Mouse (Mus musculus) adrenal gland, postnatal 36 days (tissue): ENCODE data around the gene Myo9a. TPM values are rescaled to one million over a fixed set of nuclear protein-coding genes. Genes with fewer than 3 reads are reported as not detected.
A peak's percentile ranks its signal among the peaks of the same experiment; 100 is the strongest.

ENCODE experiments used
- DNase-seq, 2 experiments: peaks; one replicate each; pipeline ENCODE4 v3.0.0; 2021; ENCODE audit warnings: mixed read lengths in 1 of 2
- long read RNA-seq, 2 experiments: library from polyadenylated mRNA; stranded (forward); transcript quantifications; one replicate each; pipeline ENCODE4 v2.0.0; 2021; ENCODE audit warnings: borderline sequencing depth in 2 of 2
- total RNA-seq, 2 experiments: library from RNA; stranded (reverse); gene quantifications; 2 replicates each; pipeline ENCODE4 v1.2.3; 2021

Gene Myo9a
- 10 to 100 TPM; 14.6 to 16.2 TPM for total RNA-seq
- long read RNA-seq, experiment 1, partial matches to known transcripts: 1 of 3 reads
- long read RNA-seq, experiment 1, other reads (novel, unspliced or antisense): 2 of 3 reads
- long read RNA-seq, experiment 2, partial matches to known transcripts: 0 of 1 reads
- long read RNA-seq, experiment 2, other reads (novel, unspliced or antisense): 1 of 1 reads

DNA sequence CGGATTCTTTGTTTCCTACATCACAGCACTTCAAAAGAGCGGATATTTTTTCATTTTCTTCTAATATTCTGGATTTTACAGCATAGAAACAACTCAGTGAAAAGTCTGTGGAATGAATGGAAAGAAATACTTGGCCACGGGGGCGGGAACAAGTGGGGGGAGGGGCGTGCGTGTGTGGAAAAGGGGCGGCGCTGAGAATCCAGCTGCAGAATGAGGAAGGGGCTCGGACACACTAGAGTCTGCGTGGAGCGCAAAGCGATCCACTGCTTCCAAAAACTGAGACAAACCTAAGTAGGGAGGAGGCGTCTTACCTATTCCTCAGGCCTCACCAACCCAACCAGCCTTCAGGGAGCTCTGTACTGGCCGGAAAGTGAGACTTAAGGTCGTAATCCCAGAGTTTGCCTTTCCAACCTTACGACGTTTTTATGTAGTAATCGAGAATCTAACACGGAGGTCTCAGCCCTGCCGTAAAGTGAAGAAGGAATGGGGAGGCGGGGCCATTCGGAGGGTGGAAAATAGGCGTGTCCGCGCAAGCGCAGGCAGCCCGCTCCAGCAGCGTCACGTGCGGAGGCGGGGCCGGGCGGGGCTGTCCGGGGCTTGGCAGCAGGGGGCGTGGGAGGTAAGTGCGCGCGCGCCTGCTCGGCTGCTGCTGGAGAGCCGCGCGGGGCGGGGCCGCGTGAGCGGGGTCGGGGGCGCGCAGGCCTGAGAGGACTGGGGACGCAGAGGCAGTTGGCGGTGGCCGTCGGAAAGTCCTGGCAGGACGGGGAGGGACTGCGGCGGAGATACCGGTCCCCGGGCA lies at the start of gene Myo9a, which contains the start of gene Senp8:
Gene Myo9a (plus strand): TSS at position 630 of the 799 bp plus-strand sequence.
Gene Senp8 (minus strand): TSS at position 444 of the 799 bp plus-strand sequence.
- DNase-seq: peak; percentile 100

DNA sequence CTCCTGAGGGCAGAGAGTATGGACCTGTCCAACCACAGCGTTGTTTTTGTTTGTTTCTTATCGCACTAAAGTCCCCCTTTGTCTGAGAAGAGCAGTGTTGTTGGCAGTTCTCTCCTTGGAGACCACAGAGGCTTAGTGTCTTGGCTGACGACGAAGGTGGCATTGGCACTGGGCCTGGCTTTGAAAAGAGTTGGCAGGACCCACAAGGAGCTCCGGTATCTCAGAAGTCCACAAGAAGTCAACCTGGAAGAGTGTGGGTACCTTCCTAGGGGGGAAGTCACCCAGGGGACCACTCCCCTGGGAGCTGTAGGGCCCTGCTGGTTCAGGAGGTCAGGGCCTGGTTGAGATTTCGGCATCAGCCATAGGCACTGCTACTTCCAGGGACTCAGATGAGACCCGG lies 49.6 kb upstream of the Myo9a start:
- DNase-seq: peak in 1 of 2 experiments; percentile 6

DNA sequence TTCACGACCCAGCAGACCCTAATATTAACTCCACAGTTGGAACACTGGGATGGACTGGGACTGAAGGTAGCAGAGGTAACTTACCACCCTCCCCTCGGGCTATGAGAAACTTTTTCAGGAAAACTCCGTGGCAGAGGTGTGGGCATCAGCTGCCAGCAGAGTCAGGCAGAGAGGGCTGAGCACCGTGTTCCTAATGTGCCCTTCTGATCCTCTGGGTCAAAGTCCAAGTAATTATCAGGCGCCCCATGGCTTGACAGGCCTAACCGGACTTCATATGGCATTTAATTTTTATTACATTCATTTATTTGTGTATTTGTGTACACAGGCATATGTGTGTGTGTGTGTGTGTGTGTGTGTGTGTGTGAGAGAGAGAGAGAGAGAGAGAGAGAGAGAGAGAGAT lies 47.6 kb upstream of the Myo9a start:
- DNase-seq: no peak

DNA sequence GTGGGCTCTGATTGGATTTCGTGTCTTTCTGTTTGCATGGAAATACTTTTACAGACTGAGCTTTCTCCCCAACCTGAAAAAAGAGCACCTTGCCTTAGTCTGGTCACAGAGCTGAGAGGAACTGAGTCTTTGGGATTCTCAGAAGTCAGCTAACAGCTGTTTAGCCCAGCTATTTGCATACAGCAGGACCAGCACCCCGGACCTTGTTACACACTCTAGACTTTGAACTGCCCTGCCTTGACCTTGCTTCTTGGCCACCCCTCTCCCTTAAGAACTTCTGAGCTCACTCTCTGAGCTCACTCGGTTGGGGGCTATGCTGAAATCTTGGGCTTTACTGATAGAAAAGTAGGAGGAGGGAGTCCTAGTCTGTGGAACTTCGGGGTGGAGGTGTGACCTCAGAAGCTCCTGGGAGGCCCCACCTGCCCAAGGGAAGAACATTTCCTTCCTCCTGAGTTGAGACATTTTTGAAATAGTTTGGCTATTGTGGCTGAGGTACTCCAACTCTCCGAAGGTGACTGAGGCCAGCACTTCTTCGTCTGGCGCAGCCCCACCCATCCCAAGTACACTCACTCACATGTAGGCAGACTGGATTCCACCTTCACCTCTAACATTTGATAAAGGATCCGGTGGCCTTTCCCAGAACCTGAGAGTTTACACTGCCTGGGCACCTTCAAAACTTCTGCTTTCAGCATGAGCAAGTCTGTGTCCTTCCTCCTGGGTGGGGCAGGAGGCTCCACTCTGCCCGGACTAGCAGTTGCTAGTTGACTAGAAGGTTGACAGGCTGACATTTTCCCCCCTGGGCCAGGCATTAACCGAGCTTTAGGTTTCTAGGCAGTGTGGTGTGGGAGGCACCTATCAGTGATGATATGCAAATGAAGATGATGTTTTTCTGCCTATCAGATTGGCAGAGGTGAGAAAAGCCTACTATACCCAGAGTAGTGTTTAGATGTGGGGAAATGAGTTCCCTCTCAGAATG lies 43.6 kb upstream of the Myo9a start:
- DNase-seq: no peak

DNA sequence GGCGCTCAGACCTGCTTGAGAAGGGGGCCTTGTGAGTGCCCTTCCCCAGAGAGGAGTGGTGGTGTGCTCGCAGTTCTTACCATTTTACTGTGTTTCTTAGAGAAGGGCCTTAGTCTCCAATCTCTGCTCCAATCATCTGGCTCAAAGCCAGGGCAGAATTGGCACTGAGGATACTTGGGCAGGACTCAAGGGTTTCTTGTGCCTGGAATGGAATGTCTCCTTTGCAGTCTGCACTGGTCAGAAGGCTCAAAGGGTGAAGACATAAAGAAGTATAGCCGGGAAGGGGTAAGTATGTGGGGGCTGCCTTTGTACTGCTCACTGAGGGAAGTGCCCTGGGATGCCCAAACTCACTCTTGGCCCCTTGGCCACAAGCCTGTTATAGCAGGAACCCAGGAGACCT lies 41.5 kb upstream of the Myo9a start:
- peak; percentile 7 to 43 for DNase-seq

DNA sequence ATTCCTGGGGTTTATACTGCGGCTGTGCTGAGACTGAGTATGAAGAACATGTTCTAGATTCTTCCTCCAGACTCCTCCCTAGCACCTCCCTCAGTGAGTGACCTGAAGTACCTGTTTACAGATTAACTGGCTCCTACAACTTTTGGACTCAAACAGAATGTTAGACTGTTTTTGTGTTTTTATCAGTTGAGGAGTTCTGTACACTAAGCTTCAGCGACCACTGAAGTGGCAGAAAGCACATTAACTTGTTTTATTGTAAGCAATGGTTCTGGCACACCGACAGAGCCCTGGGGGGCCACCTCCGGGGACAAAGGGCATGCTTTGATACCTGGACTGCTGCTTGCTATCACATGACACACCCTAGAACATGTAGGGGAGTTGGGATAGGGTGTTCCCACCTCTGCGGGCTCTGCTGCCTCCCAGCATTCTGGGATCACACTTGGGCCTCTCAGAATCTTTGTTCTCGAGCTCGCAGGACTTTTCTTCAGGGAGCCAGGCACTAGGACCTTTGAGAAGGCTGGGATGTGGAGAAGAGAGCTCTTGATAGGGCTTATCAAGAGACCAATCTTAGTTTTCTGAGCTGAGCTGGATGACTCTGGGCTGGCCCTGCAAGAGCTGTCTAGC lies 34.3 kb upstream of the Myo9a start:
- DNase-seq: no peak

DNA sequence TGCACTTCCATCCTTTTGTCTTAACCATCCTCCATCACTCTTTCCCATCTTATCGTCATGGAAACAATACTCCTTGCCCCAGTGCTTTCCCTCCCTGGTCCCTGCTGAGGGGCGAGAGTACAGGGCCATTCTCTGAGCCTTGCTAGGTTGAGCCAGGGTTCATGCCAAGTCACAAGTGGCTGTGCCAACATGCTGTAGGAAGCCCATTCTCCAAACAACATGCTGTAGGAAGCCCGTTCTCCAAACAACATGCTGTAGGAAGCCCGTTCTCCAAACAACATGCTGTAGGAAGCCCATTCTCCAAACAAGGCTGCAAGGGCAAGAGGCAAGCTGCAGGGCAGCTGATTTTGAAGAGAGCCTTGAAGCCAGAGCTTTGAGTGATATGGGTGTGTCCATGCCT lies 32.5 kb upstream of the Myo9a start:
- no peak for DNase-seq

DNA sequence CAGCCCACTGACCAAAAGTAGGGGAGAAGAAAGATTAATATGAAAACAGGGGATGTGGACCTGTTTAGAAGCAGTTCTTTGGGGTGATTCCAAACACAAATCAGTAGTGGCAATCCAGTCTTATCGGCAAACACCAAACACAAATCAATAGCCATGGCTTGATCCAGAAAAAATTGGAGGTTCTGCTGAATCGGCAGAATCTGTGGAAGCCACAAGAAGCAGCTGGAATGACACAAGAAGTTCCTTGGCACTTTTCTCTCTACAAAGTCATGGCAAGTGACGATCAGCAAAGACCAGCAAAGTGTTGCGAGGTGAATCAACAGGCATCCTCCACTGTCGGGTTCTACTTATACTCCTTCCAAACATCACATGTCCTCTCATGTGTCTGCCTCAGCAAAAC lies 29.6 kb upstream of the Myo9a start:
- no peak for DNase-seq

DNA sequence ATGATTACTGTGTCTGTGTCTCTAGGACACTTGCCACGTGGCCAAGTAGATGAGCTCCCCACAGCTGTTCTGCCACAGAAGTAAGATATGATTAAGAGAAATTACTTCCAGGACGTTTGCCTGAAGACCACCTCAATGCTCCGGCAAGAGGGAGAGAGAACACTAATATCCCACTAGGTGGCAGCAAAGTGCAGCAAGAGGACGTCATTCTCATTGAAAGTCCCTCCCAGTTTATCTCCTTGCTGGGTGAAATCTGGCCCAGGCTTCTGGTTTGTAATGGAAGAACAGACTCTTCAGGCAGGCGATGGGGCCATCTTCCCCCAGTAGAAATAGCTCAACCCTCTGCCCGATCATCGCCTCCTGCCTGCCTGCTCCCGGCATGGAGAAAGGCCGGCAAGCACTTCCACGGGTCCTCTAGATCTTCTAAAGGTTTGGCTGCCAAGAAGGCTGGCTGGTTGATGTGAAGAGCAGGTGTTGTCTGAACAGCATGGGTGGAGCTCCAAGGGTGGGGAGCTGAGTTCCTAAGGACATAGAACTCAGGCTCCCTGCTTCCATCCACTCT lies 27.5 kb upstream of the Myo9a start:
- peak; percentile 61 to 74 for DNase-seq

DNA sequence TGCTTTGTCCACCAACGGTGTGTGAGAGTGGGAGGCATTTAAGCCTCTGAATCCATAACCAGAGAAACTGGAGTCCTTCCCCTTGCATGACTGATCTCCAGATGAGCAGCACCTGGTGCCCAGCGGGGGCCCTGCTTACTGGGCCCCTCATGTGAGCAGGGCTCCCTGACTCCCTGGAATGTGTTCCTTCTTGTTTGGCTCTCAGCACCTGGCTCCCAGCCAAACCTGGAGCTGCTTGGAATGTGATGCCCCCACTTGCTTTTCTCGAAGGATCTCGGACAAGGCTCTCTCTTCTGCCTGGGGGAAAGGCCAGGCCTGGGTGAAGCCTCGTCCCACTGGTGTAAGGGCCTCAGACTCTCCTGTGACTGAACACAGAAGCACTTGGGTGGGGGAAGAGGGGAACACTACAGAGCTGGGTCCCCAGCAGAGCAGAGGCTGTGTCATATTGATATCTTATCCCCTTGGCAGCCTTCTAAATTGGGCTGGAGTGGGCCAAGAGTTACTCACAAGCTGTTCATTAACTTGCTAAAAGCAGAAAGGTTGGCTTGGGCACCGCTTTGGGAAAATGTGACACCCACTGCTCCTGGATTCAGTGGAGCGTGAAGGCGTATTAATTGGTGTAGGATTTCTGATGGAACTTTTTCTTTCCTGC lies 26.8 kb upstream of the Myo9a start:
- no peak for DNase-seq

DNA sequence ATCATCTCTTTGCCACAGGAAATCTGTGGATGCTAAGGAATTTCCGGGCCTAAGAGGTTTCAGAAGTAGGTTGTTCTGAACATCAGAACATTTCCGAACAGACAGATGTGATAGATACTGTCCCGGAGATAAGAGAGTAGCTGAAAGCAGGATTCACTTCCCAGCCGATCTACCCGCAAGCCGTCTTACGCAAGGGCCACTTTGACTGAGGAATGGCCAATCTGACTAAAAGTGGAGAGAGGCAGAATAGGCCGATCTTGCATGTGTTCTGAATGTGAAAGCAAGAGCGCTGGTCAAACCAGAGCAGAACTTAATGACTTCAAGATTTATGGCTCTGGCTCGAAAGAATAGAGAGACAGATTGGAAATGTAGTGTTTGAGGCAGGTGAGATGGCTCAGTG lies 25.2 kb upstream of the Myo9a start:
- DNase-seq: no peak

DNA sequence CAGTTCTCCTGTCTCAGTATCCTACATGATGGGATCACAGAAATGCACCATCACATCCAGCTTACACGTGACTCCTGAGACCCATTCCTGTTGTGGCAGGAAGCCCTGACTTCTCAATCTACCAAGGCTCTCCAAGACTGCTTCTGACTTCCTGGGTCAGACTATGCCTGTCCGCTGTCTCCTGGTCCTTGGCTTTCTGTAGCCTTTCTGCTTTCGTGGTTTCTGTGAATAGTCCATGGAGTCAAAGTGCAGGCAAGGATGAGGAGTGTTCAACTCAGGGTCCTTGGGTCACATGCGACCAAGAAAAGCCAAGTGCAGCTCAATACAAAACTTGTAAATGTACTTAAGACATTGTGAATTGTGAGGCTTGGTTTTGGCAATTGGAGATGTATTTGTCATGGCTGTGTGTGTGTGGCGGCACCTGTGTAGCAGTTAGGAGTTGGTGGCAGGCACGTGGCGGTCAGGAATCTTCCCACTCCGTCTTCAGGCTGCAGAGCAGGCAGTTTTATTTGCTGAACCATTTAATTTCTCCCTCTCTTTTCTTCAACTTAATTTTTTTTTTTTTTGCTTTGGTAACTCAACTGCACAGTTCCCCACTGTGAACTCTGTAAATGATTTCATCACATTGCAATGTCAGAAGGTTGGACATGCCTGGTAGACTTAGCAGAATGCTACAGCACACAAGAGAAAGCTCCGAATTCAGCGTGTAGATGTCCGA lies 23.0 kb upstream of the Myo9a start:
- DNase-seq: no peak

DNA sequence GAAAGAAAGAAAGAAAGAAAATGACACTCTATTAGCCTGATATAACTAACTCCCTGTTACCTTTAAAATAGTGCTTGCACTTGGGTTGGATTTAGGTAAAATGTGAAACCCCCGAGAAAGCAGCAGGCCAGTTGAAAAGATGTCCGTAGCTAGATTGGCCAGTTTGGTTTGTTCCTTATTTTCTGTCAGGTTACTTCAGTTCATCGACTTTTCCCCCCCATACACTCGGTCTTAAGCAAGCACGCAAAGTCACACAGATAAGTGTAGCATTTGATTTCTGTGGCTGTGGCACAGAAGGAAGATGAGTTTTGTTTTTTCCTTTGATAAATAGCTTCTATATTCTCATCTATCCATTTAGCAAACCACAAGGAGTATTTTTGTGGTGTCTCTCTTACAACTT lies 19.6 kb upstream of the Myo9a start:
- DNase-seq: no peak

DNA sequence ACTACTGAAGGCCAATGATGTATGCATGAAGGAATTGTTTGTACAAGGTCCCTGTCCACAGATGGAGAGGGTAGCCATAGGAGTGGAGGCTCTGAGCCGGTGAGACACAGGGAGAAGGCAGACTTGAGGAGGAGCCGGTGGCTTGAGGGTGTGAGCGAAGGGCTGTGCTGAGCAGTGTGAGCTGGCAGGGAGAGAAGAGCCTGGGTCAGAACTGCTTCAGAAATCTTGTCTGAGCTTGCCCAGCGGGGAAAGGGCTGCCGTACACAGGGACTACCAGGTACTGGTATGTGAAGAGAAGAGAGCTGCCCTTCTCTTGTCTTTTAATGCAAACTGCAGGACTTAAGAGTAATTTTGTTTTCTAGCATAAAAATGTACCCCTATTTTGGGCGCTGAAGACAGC lies 17.6 kb upstream of the Myo9a start:
- DNase-seq: no peak

DNA sequence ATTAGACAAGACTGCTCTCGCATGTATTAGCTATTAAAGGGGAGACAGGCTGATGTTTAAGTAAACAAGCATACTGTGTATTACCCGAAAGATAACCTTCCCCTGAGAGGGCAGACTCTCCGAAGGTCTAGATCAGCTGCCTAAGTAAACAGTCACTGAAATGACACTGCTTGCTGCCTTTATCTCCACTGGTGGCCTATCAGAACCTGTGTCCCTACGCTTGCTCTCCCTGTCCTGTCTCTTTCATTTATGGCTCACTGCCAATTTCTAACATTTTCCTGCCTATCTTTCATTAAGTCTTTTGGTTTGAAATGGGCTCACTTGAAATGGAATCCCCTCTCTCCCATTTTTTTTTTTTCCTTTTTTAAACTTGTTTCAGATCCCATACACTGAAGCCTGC lies 15.3 kb upstream of the Myo9a start:
- DNase-seq: peak in 1 of 2 experiments; percentile 4

DNA sequence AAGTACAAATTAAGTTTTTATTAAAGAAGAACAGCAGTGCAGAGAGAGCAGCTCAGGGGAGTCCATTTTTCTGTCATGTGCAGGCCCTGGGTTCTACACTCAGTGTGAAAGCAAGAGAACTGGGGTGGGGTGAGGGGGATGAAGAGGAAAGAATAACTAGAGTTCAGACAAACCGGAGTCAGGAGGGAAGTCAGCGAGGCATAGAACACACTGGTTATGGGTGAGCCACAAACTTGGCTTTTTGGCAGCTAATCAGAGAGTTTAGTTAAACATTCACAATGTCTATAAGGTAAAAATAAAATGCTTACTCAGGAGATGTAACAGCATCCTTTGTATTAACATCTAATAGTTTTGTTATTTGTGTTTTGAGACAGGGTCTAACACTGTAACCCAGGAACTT lies 10.1 kb upstream of the Myo9a start:
- DNase-seq: no peak

DNA sequence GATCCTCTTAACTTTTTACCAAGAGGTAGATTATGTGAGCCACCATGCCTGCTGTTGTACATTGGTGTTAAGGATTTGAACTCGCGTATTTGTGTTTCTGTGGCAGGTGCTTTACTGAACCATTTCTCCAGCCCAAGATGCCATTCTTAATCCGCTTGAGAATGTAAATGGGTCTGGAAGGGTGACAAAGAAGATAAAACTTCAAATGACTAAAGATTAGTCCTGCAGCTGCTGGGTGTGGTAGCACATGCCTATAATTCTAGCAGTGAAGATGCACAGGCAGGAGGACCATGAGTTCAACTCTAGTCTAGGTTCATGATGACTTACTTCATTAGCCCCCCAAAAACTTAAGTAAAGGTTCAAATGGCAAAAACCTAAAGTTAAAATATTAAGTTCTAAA lies 6.8 kb upstream of the Myo9a start:
- DNase-seq: no peak

DNA sequence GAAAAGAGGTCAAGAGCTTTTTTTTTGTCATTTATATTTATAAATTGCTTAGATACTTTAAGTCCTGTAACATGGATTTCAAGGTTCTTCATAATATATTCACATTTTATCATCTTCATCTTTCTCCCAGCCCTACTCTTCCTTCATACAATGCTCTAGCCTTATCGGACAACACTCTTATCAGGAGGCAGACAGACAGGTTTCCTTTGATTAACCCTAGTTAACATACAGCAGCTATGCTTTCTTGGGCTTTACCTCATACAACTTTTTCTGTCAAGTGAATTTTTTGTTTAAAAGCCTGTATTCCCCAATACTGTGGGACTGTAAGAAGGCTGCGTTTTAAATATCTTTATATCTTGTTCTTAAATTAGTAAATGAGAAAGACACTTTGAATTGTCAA lies 2.3 kb upstream of the Myo9a start:
- DNase-seq: no peak

DNA sequence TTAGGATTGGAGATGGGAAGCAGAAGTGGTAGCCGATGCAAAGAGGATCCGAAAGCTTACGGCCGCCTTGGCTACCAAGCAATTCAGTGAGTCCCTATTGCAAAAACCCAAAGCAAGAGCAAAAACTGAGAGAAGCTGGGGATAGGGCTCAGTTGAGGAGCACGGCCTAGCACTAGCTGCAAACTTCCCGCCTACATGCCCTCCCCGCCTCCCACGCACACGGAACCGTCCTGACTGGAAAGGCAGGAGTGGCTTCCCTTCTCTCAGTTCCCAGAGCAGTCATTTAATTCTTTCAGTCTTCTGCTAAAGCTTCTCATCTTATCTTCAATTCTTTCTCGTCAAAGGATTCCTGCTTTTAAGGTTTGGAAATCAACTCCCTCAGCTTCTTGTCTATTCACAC lies 1.7 kb upstream of the Myo9a start:
- DNase-seq: peak in 1 of 2 experiments; percentile 24

DNA sequence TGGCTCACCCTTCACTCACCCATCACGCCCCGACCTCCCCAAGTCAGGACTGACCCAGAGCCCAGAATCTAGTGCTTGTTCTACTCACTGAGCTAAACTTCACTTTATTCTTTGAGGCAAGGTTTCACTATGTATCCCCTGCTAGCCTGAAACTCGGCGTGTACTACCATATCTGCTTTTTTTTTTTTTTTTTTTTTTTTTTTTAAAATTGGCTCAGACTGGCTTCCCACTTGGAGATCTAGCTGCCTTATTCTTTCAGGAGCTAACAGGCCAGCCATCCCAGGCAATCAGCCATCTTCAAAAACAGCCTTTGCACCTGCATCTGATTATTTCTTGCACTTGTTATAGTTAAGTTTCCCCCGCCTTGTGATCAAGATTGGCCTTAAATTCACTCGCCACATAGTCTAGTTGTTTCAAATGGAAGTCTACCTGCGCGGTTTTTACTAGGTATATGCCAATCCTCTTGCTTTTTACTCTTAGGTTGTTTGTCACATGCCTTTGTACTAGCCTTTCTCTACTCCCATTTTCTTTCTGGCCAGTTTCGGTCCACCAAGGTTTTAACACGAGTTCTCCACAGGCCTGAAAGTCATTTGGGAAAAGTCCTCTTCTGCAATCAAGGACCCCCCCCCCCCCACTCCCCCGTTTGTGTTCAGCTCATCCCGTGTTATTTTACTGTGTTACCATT lies 973 bp upstream of the Myo9a start:
- no peak for DNase-seq
